Mouse (Mus musculus) bone marrow, adult 2 months (tissue): ENCODE measurements around the gene Dctn5.

Experiments used
- CTCF ChIP-seq: fragments of 200-500 bp; IDR thresholded peaks from 2 replicates; pipeline ENCODE4 v1.5.1; 2011; ENCODE audit warnings: low read length, control low read depth; ENCODE audit not compliant: control insufficient read depth, insufficient read depth
- POLR2A ChIP-seq: fragments of 200-500 bp; IDR thresholded peaks from 2 replicates; pipeline ENCODE4 v1.6.1; 2011; ENCODE audit warnings: low read depth, mild to moderate bottlenecking, control low read depth, low read length, borderline replicate concordance; ENCODE audit not compliant: control insufficient read depth

GRCm38 (mm10) chr7:122140991-122141390, 8.2 kb downstream of the Dctn5 start:
- TF ChIP-seq CTCF (no peak), POLR2A (no peak)
